Mouse (Mus musculus) lung, postnatal 36 days (tissue): ENCODE results near the gene Gm13288.
"Not testable (repeated sequence)": the region's sequence is repeated elsewhere in the genome, so short reads cannot be mapped to it uniquely, and the experiment has no call there.

Experiments
- DNase-seq: peaks from one replicate; pipeline ENCODE4 v3.0.0; 2022; ENCODE audit warnings: mixed read lengths

The Gm13288 gene

DNA sequence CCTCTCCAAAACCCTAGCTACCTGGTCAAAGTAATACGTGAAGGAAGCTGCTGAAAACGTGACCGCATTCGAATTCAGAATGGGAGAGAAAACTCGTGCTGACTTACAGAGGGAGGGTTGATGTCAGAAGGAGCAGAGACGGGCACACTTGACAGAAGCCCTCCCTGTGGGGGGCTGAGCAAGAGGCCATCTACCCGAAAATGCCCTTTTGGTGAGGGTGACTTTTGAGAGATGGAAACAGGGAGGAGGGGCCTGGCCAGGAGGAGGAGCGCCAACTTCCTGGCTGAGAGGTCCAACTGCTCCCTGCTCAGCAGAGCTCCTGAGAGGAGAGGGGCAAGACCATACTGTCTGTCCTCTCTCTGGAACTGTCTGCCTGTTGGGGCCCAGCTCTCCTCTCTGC, at the start of gene Gm13288:
TSS of gene Gm13288 (plus strand) at position 301 of the 400 bp plus-strand sequence.
- DNase-seq: not testable (repeated sequence)

DNA sequence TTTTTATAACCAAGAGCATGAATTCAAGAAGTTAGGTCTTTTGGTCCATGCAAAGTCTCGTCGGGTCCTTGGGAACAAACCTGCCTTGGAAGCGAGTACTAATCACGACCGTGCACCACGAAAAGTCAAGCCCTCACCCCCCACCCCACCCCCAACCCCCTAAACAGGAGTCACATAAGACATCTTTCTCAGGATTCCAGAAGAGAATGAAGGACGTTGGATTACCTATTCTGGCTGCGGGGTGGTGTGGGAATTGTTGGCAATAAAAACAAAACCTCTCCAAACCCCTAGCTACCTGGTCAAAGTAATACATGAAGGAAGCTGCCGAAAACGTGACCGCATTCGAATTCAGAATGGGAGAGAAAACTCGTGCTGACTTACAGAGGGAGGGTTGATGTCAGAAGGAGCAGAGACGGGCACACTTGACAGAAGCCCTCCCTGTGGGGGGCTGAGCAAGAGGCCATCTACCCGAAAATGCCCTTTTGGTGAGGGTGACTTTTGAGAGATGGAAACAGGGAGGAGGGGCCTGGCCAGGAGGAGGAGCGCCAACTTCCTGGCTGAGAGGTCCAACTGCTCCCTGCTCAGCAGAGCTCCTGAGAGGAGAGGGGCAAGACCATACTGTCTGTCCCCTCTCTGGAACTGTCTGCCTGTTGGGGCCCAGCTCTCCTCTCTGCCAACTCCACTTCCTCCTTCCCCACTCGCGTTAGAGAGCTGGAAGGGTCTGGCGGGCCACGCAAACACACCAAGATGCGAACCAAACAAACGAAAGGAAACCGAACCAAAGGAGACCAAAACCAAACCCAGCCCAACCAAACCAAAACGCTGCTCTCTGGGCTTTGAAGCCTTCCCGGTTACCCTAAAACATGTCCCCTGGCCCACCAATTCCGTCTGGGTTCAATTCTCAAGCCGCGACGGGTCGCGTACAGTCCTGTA, 48.5 kb upstream of the Gm13288 start:
- peak; percentile 4 for DNase-seq

GRCm38 (mm10) chr4:88757628-88758031, 47.7 kb upstream of the Gm13288 start:
- DNase-seq: peak; percentile 91

DNA sequence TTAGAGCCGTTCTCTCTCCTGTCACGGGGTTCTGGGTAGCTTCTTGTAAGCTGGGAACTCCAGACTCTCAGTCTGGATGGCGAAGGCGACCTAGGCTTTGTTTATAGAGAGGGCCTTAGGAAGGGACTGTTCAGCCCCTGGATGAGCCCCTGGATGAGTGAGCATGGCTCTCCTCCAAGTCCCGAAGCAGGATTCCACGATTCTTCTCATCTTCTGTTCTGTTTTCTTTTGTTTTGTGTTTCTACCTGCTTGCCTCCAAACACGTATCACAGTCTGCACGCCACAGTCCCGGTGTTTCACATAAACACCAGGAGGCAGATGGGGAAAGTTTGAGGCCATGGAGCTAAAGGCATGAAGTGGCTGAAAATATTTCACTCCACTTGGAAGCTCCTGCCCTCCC, 46.6 kb upstream of the Gm13288 start:
- not testable (repeated sequence) for DNase-seq

GRCm38 (mm10) chr4:88759610-88760268, 45.6 kb upstream of the Gm13288 start, which contains the start of gene Gm13283:
TSS of gene Gm13283 (plus strand) at chr4:88760119.
- peak; percentile 58 for DNase-seq

DNA sequence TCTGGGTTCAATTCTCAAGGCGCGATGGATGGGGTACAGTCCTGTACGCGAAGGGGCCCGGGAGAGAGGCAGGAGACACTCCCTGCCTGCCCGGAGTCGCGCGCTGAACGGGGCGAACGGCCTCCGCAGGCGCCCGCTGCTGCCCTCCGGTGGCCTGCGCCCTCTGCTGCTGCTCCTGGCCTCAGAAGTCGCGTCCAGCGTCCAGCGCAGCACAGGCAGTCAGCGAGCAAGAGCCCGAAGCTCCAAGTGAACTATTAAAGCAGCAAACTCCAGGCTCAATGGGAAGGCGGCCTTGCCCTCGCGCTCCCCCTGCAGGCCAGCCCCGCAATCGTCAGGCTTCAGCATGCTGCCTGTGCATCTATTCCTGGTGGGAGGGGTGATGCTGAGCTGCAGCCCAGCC, 44.9 kb upstream of the Gm13288 start:
- peak; percentile 85 for DNase-seq

GRCm38 (mm10) chr4:88761776-88762175, 43.6 kb upstream of the Gm13288 start:
- DNase-seq: peak; percentile 44

- not testable (repeated sequence) for DNase-seq
Observed at GRCm38 (mm10) chr4:88762341-88762740, 43.0 kb upstream of the Gm13288 start.

- peak; percentile 74 for DNase-seq
Observed at GRCm38 (mm10) chr4:88763384-88764018, 41.8 kb upstream of the Gm13288 start.

GRCm38 (mm10) chr4:88773534-88773933, 31.8 kb upstream of the Gm13288 start, which contains the start of gene Gm13290:
TSS of gene Gm13290 (plus strand) at chr4:88773834.
- not testable (repeated sequence) for DNase-seq

- not testable (repeated sequence) for DNase-seq
Observed at GRCm38 (mm10) chr4:88776622-88777021, 28.7 kb upstream of the Gm13288 start, which contains the start of gene Gm13289. TSS of gene Gm13289 (plus strand) at chr4:88776922.

- DNase-seq: not testable (repeated sequence)
Observed at GRCm38 (mm10) chr4:88779550-88779949, 25.8 kb upstream of the Gm13288 start, which contains the start of gene Gm13272. TSS of gene Gm13272 (plus strand) at chr4:88779850.

DNA sequence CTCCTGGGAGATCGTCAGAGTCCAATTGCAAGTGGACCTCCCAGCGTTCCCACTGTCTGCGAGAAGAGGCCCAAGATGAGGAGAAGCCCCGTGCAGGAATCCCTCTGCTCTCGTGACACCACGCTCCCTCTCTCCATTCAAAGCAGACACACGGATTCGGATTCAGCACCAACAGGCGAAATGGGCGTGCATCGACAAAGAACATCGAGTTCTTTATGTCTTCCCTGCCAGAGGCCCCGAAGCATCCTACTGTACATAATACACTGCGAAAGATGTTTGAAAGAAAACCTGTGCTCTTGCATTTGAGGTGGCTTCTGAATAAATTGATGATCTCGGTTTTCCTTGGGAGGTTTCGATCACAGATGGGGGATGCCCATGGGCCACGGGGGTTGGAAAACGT, 25.0 kb upstream of the Gm13288 start:
- not testable (repeated sequence) for DNase-seq

DNA sequence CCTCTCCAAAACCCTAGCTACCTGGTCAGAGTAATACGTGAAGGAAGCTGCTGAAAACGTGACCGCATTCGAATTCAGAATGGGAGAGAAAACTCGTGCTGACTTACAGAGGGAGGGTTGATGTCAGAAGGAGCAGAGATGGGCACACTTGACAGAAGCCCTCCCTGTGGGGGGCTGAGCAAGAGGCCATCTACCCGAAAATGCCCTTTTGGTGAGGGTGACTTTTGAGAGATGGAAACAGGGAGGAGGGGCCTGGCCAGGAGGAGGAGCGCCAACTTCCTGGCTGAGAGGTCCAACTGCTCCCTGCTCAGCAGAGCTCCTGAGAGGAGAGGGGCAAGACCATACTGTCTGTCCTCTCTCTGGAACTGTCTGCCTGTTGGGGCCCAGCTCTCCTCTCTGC, 23.5 kb upstream of the Gm13288 start, which contains the start of gene Ifnz:
TSS of gene Ifnz (plus strand) at position 301 of the 400 bp plus-strand sequence.
- not testable (repeated sequence) for DNase-seq

DNA sequence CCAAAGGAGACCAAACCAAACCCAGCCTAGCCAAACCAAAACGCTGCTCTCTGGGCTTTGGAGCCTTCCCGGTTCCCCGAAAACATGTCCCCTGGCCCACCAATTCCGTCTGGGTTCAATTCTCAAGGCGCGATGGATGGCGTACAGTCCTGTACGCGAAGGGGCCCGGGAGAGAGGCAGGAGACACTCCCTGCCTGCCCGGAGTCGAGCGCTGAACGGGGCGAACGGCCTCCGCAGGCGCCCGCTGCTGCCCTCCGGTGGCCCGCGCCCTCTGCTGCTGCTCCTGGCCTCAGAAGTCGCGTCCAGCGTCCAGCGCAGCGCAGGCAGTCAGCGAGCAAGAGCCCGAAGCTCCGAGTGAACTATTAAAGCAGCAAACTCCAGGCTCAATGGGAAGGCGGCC, 23.0 kb upstream of the Gm13288 start:
- DNase-seq: not testable (repeated sequence)

- DNase-seq: not testable (repeated sequence)
Observed at GRCm38 (mm10) chr4:88785409-88785808, 19.9 kb upstream of the Gm13288 start, which contains the start of gene Gm13276. TSS of gene Gm13276 (plus strand) at chr4:88785709.

DNA sequence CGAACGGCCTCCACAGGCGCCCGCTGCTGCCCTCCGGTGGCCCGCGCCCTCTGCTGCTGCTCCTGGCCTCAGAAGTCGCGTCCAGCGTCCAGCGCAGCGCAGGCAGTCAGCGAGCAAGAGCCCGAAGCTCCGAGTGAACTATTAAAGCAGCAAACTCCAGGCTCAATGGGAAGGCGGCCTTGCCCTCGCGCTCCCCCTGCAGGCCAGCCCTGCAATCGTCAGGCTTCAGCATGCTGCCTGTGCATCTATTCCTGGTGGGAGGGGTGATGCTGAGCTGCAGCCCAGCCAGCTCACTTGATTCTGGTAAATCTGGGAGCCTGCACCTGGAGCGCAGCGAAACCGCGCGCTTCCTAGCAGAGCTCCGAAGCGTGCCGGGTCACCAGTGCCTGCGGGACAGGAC, 16.9 kb upstream of the Gm13288 start, which contains the start of gene Gm13277:
TSS of gene Gm13277 (plus strand) at position 231 of the 400 bp plus-strand sequence.
- DNase-seq: peak; percentile 84

- not testable (repeated sequence) for DNase-seq
Observed at GRCm38 (mm10) chr4:88791250-88791649, 14.1 kb upstream of the Gm13288 start, which contains the start of gene Gm13278. TSS of gene Gm13278 (plus strand) at chr4:88791550.

DNA sequence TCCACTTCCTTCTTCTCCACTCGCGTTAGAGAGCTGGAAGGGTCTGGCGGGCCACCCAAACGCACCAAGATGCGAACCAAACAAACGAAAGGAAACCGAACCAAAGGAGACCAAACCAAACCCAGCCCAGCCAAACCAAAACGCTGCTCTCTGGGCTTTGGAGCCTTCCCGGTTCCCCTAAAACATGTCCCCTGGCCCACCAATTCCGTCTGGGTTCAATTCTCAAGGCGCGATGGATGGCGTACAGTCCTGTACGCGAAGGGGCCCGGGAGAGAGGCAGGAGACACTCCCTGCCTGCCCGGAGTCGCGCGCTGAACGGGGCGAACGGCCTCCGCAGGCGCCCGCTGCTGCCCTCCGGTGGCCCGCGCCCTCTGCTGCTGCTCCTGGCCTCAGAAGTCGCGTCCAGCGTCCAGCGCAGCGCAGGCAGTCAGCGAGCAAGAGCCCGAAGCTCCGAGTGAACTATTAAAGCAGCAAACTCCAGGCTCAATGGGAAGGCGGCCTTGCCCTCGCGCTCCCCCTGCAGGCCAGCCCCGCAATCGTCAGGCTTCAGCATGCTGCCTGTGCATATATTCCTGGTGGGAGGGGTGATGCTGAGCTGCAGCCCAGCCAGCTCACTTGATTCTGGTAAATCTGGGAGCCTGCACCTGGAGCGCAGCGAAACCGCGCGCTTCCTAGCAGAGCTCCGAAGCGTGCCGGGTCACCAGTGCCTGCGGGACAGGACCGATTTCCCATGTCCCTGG, 11.2 kb upstream of the Gm13288 start, which contains the start of gene Gm13275:
TSS of gene Gm13275 (plus strand) at position 552 of the 740 bp plus-strand sequence.
- peak; percentile 34 for DNase-seq

GRCm38 (mm10) chr4:88797097-88797496, 8.2 kb upstream of the Gm13288 start, which contains the start of gene Gm13279:
TSS of gene Gm13279 (plus strand) at chr4:88797397.
- not testable (repeated sequence) for DNase-seq

DNA sequence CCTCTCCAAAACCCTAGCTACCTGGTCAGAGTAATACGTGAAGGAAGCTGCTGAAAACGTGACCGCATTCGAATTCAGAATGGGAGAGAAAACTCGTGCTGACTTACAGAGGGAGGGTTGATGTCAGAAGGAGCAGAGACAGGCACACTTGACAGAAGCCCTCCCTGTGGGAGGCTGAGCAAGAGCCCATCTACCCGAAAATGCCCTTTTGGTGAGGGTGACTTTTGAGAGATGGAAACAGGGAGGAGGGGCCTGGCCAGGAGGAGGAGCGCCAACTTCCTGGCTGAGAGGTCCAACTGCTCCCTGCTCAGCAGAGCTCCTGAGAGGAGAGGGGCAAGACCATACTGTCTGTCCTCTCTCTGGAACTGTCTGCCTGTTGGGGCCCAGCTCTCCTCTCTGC, 6.0 kb upstream of the Gm13288 start, which contains the start of gene Gm13285:
TSS of gene Gm13285 (plus strand) at position 301 of the 400 bp plus-strand sequence.
- not testable (repeated sequence) for DNase-seq
